Mouse (Mus musculus): Measurements from ENCODE around the gene Tlk1.

GRCm38 (mm10) chr2:70776744-70777143 is 48.8 kb downstream of the Tlk1 start:
- no peak for TF ChIP-seq CTCF (IDR thresholded peaks at IDR 0.05; ENCODE audit: control insufficient read depth, insufficient read depth, insufficient replicate concordance, low read depth, low read length)
- no peak for TF ChIP-seq POLR2A (IDR thresholded peaks at IDR 0.05; ENCODE audit: control insufficient read depth, low read depth, low read length)
